Mouse (Mus musculus) embryonic facial prominence, embryonic 12.5 days (tissue): ENCODE results near the gene Skap1. TPM values are rescaled to one million over a fixed set of nuclear protein-coding genes. Genes with fewer than 3 reads are reported as not detected.

Experiments
- ATAC-seq: fragments of 200-750 bp; cut with Nextera tagmentation; 2 replicates; pipeline ENCODE4 v1.8.0; 2017; ENCODE audit not compliant: insufficient number of reproducible peaks, insufficient read depth, low FRiP score, low TSS enrichment
- H3K27ac ChIP-seq: fragments of 300-500 bp; sonication (generic); 2 replicates; pipeline ENCODE4 v1.5.1; 2016; ENCODE audit warnings: mild to moderate bottlenecking
- H3K27me3 ChIP-seq: fragments of 300-500 bp; sonication (generic); 2 replicates; pipeline ENCODE4 v1.6.1; 2016; ENCODE audit warnings: mild to moderate bottlenecking, moderate library complexity
- H3K36me3 ChIP-seq: fragments of 300-500 bp; sonication (generic); 2 replicates; pipeline ENCODE4 v1.6.1; 2016; ENCODE audit warnings: mild to moderate bottlenecking
- H3K4me1 ChIP-seq: fragments of 300-500 bp; sonication (generic); 2 replicates; pipeline ENCODE4 v1.6.1; 2016
- H3K4me2 ChIP-seq: fragments of 300-500 bp; sonication (generic); replicated peaks from 2 replicates; pipeline ENCODE4 v1.6.1; 2016; ENCODE audit warnings: mild to moderate bottlenecking, moderate library complexity
- H3K4me3 ChIP-seq: fragments of 300-500 bp; sonication (generic); 2 replicates; pipeline ENCODE4 v1.5.1; 2016; ENCODE audit warnings: mild to moderate bottlenecking
- H3K9ac ChIP-seq: fragments of 300-500 bp; sonication (generic); 2 replicates; pipeline ENCODE4 v1.6.1; 2016; ENCODE audit warnings: mild to moderate bottlenecking, moderate library complexity
- H3K9me3 ChIP-seq: fragments of 300-500 bp; sonication (generic); 2 replicates; pipeline ENCODE4 v1.6.1; 2016; ENCODE audit warnings: mild to moderate bottlenecking, moderate library complexity
- WGBS: fragments of 180-500 bp; shearing (Covaris S2); methylation state at CpG from one replicate; pipeline ENCODE4 v1.1.7; 2016; 5-methylcytosine and 5-hydroxymethylcytosine counted together
- polyA plus RNA-seq: library from polyadenylated mRNA; unstranded; fragments of >200 nt; fragmentation: Nextera tagmentation; extraction: Ambion mirVana; gene quantifications from 2 replicates; pipeline ENCODE4 v1.2.1, GENCODE M21; 2016

Gene Skap1
- polyA plus RNA-seq, 1 experiment from 2014 or later: 0.32 TPM

DNA sequence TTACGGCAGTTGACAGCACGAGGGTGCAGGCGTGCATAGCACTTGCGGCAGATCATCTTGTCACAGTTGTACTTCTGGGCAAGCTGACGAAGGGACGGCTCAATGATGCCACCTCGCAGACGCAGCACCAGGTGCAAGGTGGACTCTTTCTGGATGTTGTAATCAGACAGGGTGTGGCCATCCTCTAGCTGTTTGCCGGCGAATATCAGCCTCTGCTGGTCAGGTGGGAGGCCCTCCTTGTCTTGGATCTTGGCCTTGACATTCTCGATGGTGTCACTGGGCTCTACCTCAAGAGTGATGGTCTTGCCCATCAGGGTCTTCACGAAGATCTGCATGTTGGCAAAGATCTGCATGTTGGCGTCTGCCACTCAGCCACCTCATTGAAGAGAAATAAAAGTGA is 331.1 kb downstream of the Skap1 start:
- H3K27ac ChIP-seq: no peak overlapping the region
- peaks cover 18% of the 10 kb centered on the region for H3K36me3 ChIP-seq
- no peak overlapping the region for H3K9ac ChIP-seq
- 95% methylated on average over 13 of the region's 13 CpGs for WGBS
- no peak overlapping the region for H3K4me3 ChIP-seq
- H3K4me2 ChIP-seq: no peak overlapping the region
- no peak for ATAC-seq
- peaks cover 22% of the 10 kb centered on the region for H3K4me1 ChIP-seq
- H3K9me3 ChIP-seq: no peaks in the 10 kb centered on the region
- H3K27me3 ChIP-seq: no peaks in the 10 kb centered on the region

- no peaks in the 10 kb centered on the region for H3K27me3 ChIP-seq
- ATAC-seq: no peak
- peaks cover 24% of the 10 kb centered on the region for H3K36me3 ChIP-seq
- WGBS: 98% methylated on average over 2 of the region's 2 CpGs
- peaks cover 16% of the 10 kb centered on the region for H3K4me1 ChIP-seq
- no peaks in the 10 kb centered on the region for H3K9me3 ChIP-seq
- no peak overlapping the region for H3K4me3 ChIP-seq
- no peak overlapping the region for H3K9ac ChIP-seq
- H3K4me2 ChIP-seq: no peak overlapping the region
- H3K27ac ChIP-seq: no peak overlapping the region
Observed at GRCm38 (mm10) chr11:96796081-96796480, 331.7 kb downstream of the Skap1 start.

DNA sequence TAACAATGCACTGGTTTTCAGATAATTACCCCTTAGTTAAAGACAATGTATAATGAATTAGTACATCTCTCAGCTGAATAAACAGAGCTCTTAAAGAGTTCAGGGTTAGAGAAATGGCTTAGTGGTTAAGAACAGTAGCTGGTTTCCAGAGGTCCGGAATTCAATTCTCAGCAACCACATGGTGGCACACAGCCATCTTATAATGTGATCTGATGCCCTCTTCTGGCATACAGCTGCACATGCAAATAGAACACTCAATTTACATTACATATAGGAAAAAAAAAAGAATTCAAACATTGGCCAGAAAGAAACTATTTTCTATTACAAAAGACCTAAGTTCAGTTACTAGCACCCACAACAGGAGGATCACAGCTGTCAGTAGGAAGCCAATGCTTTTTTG is 332.2 kb downstream of the Skap1 start:
- H3K36me3 ChIP-seq: peaks cover 27% of the 10 kb centered on the region

DNA sequence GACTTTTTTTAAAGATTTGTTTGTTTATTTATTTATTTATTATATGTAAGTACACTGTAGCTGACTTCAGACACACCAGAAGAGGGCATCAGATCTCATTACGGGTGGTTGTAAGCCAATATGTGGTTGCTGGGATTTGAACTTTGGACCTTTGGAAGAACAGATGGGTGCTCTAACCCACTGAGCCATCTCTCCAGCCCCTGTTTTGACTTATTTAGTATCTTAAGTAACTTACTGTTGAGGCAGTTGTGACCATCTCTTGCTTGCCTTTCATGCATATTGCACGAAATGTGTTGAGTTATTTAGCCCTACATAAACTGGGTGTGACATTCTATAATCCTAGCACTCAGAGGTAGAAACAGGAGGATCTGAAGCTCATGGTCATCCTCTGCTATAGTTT is 335.1 kb downstream of the Skap1 start:
- no peak overlapping the region for H3K4me3 ChIP-seq
- peaks cover 54% of the 10 kb centered on the region for H3K36me3 ChIP-seq
- no peak overlapping the region for H3K9ac ChIP-seq
- H3K4me1 ChIP-seq: no peaks in the 10 kb centered on the region
- no peaks in the 10 kb centered on the region for H3K9me3 ChIP-seq
- WGBS: 92% methylated on average over 2 of the region's 2 CpGs
- no peak overlapping the region for H3K27ac ChIP-seq
- H3K4me2 ChIP-seq: no peak overlapping the region
- H3K27me3 ChIP-seq: no peaks in the 10 kb centered on the region
- no peak for ATAC-seq

More for the DNA sequence above, 332.2 kb downstream of the Skap1 start:
- Histone ChIP-seq H3K9me3 (no peaks in the 10 kb centered on the region), H3K4me1 (peaks cover 13% of the 10 kb centered on the region), H3K9ac (no peak overlapping the region), H3K27ac (no peak overlapping the region), H3K4me2 (no peak overlapping the region), H3K27me3 (no peaks in the 10 kb centered on the region), H3K4me3 (no peak overlapping the region)
- ATAC-seq: no peak
- 76% methylated on average over 1 of the region's 1 CpGs for WGBS

- WGBS: 96% methylated on average over 5 of the region's 5 CpGs
- no peaks in the 10 kb centered on the region for H3K9me3 ChIP-seq
- ATAC-seq: no peak
- H3K4me2 ChIP-seq: no peak overlapping the region
- H3K9ac ChIP-seq: no peak overlapping the region
- H3K36me3 ChIP-seq: peaks cover 86% of the 10 kb centered on the region
- H3K4me3 ChIP-seq: no peak overlapping the region
- H3K27me3 ChIP-seq: no peaks in the 10 kb centered on the region
- H3K27ac ChIP-seq: no peak overlapping the region
- H3K4me1 ChIP-seq: no peaks in the 10 kb centered on the region
Observed at GRCm38 (mm10) chr11:96805606-96806005, 341.2 kb downstream of the Skap1 start.

GRCm38 (mm10) chr11:96808066-96808465 is 343.7 kb downstream of the Skap1 start:
- Histone ChIP-seq H3K4me3 (no peak overlapping the region), H3K4me2 (no peak overlapping the region), H3K9ac (no peak overlapping the region), H3K4me1 (no peaks in the 10 kb centered on the region), H3K36me3 (peaks cover 82% of the 10 kb centered on the region), H3K27ac (no peak overlapping the region), H3K27me3 (no peaks in the 10 kb centered on the region), H3K9me3 (no peaks in the 10 kb centered on the region)
- WGBS: 69% methylated on average over 1 of the region's 1 CpGs
- no peak for ATAC-seq

Other genes with a start within 250 kb of the Skap1 start
- 0.09 TPM in 2 replicates for gene Hoxb9, start 193.1 kb upstream of the Skap1 start, polyA plus RNA-seq
- gene Hoxb8, start 182.7 kb upstream of the Skap1 start, polyA plus RNA-seq: not detected in 2 replicates
- gene Hoxb7, start 178.0 kb upstream of the Skap1 start, polyA plus RNA-seq: not detected in 2 replicates
- gene Hoxb6, start 172.1 kb upstream of the Skap1 start, polyA plus RNA-seq: not detected in 2 replicates
- 0.38 TPM in 1 of 2 replicates, not detected in the other for gene Hoxb5, start 161.3 kb upstream of the Skap1 start, polyA plus RNA-seq
- gene Hoxb4, start 146.3 kb upstream of the Skap1 start, polyA plus RNA-seq: 0.22 TPM in 1 of 2 replicates, not detected in the other
- 0.53 and 0.87 TPM in 2 replicates for gene Hoxb3, start 141.3 kb upstream of the Skap1 start, polyA plus RNA-seq
- 3.9 and 6.5 TPM in 2 replicates for gene Hoxb2, start 114.1 kb upstream of the Skap1 start, polyA plus RNA-seq
- 0.08 and 0.18 TPM in 2 replicates for gene Hoxb1, start 98.8 kb upstream of the Skap1 start, polyA plus RNA-seq